Mouse (Mus musculus) G1E (cell line): ENCODE measurements around the gene Aplf. TPM values are rescaled to one million over a fixed set of nuclear protein-coding genes. Genes with fewer than 3 reads are reported as not detected.
"Not testable (repeated sequence)": the region's sequence is repeated elsewhere in the genome, so short reads cannot be mapped to it uniquely, and the experiment has no call there.

ENCODE experiments used
- ATAC-seq: 2 replicates; pipeline ENCODE4 v1.8.0; 2016; ENCODE audit warnings: mild to moderate bottlenecking; ENCODE audit not compliant: insufficient number of reproducible peaks, poor library complexity, low FRiP score, severe bottlenecking; ENCODE audit errors: extremely low read depth
- DNase-seq: peaks from one replicate; pipeline ENCODE4 v3.0.0; 2012; ENCODE audit warnings: low spot score
- H3K27me3 ChIP-seq: 2 replicates; pipeline ENCODE4 v1.6.1; 2012; ENCODE audit warnings: mild to moderate bottlenecking, low read length, inconsistent platforms; ENCODE audit not compliant: insufficient read depth
- H3K36me3 ChIP-seq: replicated peaks from 2 replicates; pipeline ENCODE3; 2012; ENCODE audit warnings: mild to moderate bottlenecking, inconsistent platforms
- H3K4me1 ChIP-seq: 2 replicates; pipeline ENCODE4 v1.6.1; 2012; ENCODE audit warnings: low read depth, low read length, inconsistent platforms, mixed read lengths; ENCODE audit not compliant: insufficient read depth
- H3K4me3 ChIP-seq: 2 replicates; pipeline ENCODE4 v1.5.1; 2012; ENCODE audit warnings: low read depth, mild to moderate bottlenecking, inconsistent platforms, low read length, moderate library complexity, mixed read lengths
- H3K9me3 ChIP-seq: replicated peaks from 2 replicates; pipeline ENCODE4 v1.6.1; 2012; ENCODE audit warnings: inconsistent platforms
- CTCF ChIP-seq: IDR thresholded peaks from 2 replicates; pipeline ENCODE4 v1.5.1; 2012; ENCODE audit warnings: low read depth, low read length, inconsistent platforms, mixed read lengths
- GATA1 ChIP-seq: IDR thresholded peaks from 2 replicates; pipeline ENCODE4 v1.6.1; 2012; ENCODE audit warnings: borderline replicate concordance, low read length, inconsistent platforms, mixed read lengths
- GATA2 ChIP-seq: IDR thresholded peaks from 2 replicates; pipeline ENCODE4 v1.6.1; 2012; ENCODE audit warnings: low read depth, low read length, inconsistent platforms, borderline replicate concordance
- POLR2AphosphoS5 ChIP-seq: IDR thresholded peaks from 2 replicates; pipeline ENCODE4 v1.6.1; 2012; ENCODE audit warnings: low read depth, low read length, inconsistent platforms; ENCODE audit not compliant: insufficient replicate concordance
- TAL1 ChIP-seq: conservative IDR thresholded peaks from 2 replicates; pipeline ENCODE4 v1.6.1; 2012; ENCODE audit warnings: low read depth, low read length, inconsistent platforms, mixed read lengths
- polyA plus RNA-seq: library from polyadenylated mRNA; stranded (reverse); fragments of >175 nt; gene quantifications from 2 replicates; pipeline ENCODE4 v1.2.3, GENCODE M21; 2012
- total RNA-seq, 2 experiments: library from RNA; stranded (forward) in 1 of 2; stranded (reverse) in 1 of 2; fragments of 200-1000 nt in 1 of 2; fragments of >200 nt in 1 of 2; fragmentation: Nextera tagmentation in 1 of 2; gene quantifications; 2 replicates each; pipeline ENCODE4 v1.2.3; 2014 to 2017

The Aplf gene
- total and polyA plus RNA-seq, 3 experiments: 23.0 to 111 (median 81.7) TPM

- Histone ChIP-seq H3K4me3 (no peak overlapping the region), H3K36me3 (peaks cover 85% of the 10 kb centered on the region), H3K27me3 (no peaks in the 10 kb centered on the region), H3K9me3 (no peaks in the 10 kb centered on the region), H3K4me1 (peaks cover 40% of the 10 kb centered on the region)
- TF ChIP-seq TAL1 (no peak), CTCF (no peak), GATA1 (no peak), GATA2 (no peak), POLR2AphosphoS5 (no peak)
- ATAC-seq (no peak), DNase-seq (no peak)
Observed at GRCm38 (mm10) chr6:87651787-87652186, 20.2 kb downstream of the Aplf start.

GRCm38 (mm10) chr6:87638134-87638660 is 33.8 kb downstream of the Aplf start:
- no peaks in the 10 kb centered on the region for H3K27me3 ChIP-seq

GRCm38 (mm10) chr6:87632176-87632575 is 39.8 kb downstream of the Aplf start:
- ATAC-seq: no peak
- no peaks in the 10 kb centered on the region for H3K27me3 ChIP-seq
- peaks cover 13% of the 10 kb centered on the region for H3K4me1 ChIP-seq
- H3K36me3 ChIP-seq: peaks cover 84% of the 10 kb centered on the region
- DNase-seq: no peak
- no peak overlapping the region for H3K4me3 ChIP-seq
- H3K9me3 ChIP-seq: peaks cover 2% of the 10 kb centered on the region
- TF ChIP-seq POLR2AphosphoS5 (no peak), GATA2 (no peak), GATA1 (no peak), CTCF (no peak), TAL1 (no peak)

More at GRCm38 (mm10) chr6:87638134-87638660, 33.8 kb downstream of the Aplf start:
- Histone ChIP-seq H3K36me3 (peaks cover 82% of the 10 kb centered on the region), H3K4me1 (peaks cover 4% of the 10 kb centered on the region; the same call in 1 of the 2 replicates), H3K9me3 (peaks cover 7% of the 10 kb centered on the region), H3K4me3 (no peak overlapping the region)
- TF ChIP-seq GATA1 (no peak), CTCF (no peak), GATA2 (no peak), TAL1 (no peak), POLR2AphosphoS5 (no peak)
- ATAC-seq (no peak), DNase-seq (no peak)

GRCm38 (mm10) chr6:87628936-87629335 is 43.1 kb downstream of the Aplf start:
- H3K9me3 ChIP-seq, H3K27me3 ChIP-seq, ATAC-seq, H3K4me3 ChIP-seq, DNase-seq, H3K4me1 ChIP-seq: not testable (repeated sequence)
- peaks cover 58% of the 10 kb centered on the region for H3K36me3 ChIP-seq

- H3K4me1 ChIP-seq: peaks cover 13% of the 10 kb centered on the region
- DNase-seq (no peak), ATAC-seq (no peak)
- H3K27me3 ChIP-seq: peaks cover under 1% of the 10 kb centered on the region; the same call in 1 of the 2 replicates
- H3K36me3 ChIP-seq: peaks cover 9% of the 10 kb centered on the region
- TF ChIP-seq GATA2 (no peak), POLR2AphosphoS5 (no peak)
- H3K9me3 ChIP-seq: no peaks in the 10 kb centered on the region
- H3K4me3 ChIP-seq: no peak overlapping the region
Observed at GRCm38 (mm10) chr6:87623151-87623550, 48.8 kb downstream of the Aplf start.

- no peak for TF ChIP-seq CTCF
- no peak for TF ChIP-seq POLR2AphosphoS5
- no peak for TF ChIP-seq GATA1
- no peak for TF ChIP-seq TAL1
- no peak for TF ChIP-seq GATA2
- no peaks in the 10 kb centered on the region for H3K36me3 ChIP-seq
- H3K4me3 ChIP-seq: no peak overlapping the region
- no peak for DNase-seq
- no peak for ATAC-seq
- H3K4me1 ChIP-seq: peaks cover 11% of the 10 kb centered on the region
- no peaks in the 10 kb centered on the region for H3K9me3 ChIP-seq
- peaks cover 2% of the 10 kb centered on the region; the same call in 1 of the 2 replicates for H3K27me3 ChIP-seq
Observed at GRCm38 (mm10) chr6:87621281-87621680, 50.7 kb downstream of the Aplf start.

GRCm38 (mm10) chr6:87618021-87618420 is 54.0 kb downstream of the Aplf start:
- H3K4me3 ChIP-seq: no peak overlapping the region
- H3K4me1 ChIP-seq: peaks cover 21% of the 10 kb centered on the region
- ATAC-seq: no peak
- peaks cover 2% of the 10 kb centered on the region; the same call in 1 of the 2 replicates for H3K27me3 ChIP-seq
- no peaks in the 10 kb centered on the region for H3K36me3 ChIP-seq
- TF ChIP-seq GATA1: no peak
- no peak for TF ChIP-seq GATA2
- TF ChIP-seq TAL1: no peak
- TF ChIP-seq POLR2AphosphoS5: no peak
- no peak for TF ChIP-seq CTCF
- H3K9me3 ChIP-seq: no peaks in the 10 kb centered on the region
- DNase-seq: no peak
